Mouse (Mus musculus): ENCODE data around the gene Fermt1. TPM values are rescaled to one million over a fixed set of nuclear protein-coding genes. Genes with fewer than 3 reads are reported as not detected.

Gene Fermt1
- 0.01 TPM in 1 of 2 replicates, not detected in the other for polyA plus RNA-seq (2012; rRNA removed)

DNA sequence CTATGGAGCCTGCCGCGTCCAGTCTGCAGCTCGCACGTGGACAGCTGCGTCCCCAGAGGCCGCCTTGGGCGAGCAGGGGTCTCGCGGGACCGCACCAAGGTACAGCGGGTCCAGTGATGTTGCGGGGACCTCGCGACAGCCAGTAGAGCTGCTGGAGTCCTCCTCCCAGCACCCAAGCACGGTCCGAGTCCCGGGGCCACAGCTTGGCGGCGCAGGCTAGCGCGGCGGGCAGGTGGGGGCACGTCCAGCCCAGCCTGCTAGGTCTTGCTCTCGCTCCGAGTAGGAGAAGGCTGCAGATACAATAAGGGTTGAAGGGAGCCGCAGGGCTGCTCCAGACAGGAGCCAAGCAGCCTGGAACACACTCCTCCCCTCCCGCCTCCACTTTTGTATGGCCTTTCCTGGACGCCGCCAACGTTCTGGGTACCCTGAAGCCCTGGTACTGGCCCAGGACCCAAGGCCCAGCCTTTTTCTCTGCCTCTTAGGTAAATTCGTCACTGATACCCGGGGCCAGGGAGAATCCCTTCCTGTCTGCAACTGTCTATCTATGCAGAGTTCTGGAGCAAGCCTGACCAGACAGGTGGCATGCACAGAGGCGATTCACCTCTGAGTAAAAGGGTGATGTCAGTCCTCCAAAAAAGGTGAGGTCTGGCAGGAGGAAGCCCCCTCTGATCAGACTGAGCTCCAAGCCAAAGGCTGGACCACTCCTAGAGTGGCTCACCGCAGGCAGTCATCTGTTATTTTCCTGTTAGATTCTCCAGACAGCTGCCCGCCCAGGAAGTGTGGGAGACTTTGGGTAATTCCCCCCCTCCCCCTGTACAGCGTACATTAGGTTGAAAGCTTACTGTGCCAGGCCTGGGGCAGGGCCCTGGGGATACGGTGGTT lies at the start of gene Fermt1:
Gene Fermt1, minus strand, starts transcription at position 581 of the 882 bp plus-strand sequence.

DNA sequence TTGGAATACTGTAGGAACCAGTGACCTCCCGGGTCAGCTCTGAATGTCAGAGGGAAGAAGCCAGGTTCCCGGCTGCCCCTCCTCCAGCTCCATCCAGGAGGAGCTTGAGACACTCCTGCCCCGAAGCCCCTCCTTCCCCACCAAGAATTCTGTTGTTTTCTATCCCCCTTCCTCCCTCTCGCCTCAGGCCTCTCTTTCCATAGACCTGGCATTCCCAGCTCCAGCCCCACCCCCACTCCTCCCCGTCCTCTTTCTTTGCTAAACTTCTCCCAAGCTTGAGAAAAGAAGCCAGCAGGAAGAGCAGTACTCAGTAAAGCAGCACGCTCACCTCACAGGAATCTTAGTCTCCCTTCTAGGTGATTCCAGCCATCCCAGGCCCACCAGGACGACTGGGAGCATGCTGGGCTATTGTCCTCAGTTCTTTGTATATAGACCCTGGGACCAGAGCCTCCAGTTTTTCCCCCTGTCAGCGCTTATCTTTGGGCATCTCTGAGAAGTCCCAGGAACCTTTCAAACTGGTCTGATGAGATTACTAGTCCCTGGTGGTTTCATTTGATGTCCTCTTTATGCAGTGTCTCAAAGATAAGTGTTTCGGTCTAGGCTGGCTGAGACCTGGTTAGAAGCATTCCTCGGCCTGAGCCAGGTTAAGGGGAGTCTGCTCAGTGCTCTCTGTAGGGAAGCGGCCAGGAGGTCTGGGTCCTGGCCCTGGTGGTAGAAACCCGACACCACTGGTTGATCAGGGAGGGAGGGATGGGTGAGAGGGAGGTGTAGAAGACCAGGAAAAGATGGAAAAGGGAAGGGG lies 64.7 kb downstream of the Fermt1 start, which contains the start of gene Lrrn4:
Gene Lrrn4, minus strand, starts transcription at position 48 of the 802 bp plus-strand sequence.

Other genes with a start within 250 kb of the Fermt1 start
- 48.9 and 53.0 TPM in 2 replicates for gene Chgb, start 164.6 kb downstream of the Fermt1 start, polyA plus RNA-seq (2012; rRNA removed)
- 26.2 and 28.2 TPM in 2 replicates for gene Trmt6, start 129.9 kb downstream of the Fermt1 start, polyA plus RNA-seq (2012; rRNA removed)
- 4.2 and 5.0 TPM in 2 replicates for gene Mcm8, start 129.8 kb downstream of the Fermt1 start, polyA plus RNA-seq (2012; rRNA removed)
- gene Crls1, start 99.2 kb downstream of the Fermt1 start, polyA plus RNA-seq (2012; rRNA removed) = 29.6 and 30.6 TPM in 2 replicates
- gene Lrrn4, start 65.0 kb downstream of the Fermt1 start, polyA plus RNA-seq (2012; rRNA removed) = 0.44 and 0.62 TPM in 2 replicates

All from central nervous system, embryonic 18 days (tissue).